Comparison of ENCODE assay signal across 8 mouse cellular contexts in the genomic region with DNA sequence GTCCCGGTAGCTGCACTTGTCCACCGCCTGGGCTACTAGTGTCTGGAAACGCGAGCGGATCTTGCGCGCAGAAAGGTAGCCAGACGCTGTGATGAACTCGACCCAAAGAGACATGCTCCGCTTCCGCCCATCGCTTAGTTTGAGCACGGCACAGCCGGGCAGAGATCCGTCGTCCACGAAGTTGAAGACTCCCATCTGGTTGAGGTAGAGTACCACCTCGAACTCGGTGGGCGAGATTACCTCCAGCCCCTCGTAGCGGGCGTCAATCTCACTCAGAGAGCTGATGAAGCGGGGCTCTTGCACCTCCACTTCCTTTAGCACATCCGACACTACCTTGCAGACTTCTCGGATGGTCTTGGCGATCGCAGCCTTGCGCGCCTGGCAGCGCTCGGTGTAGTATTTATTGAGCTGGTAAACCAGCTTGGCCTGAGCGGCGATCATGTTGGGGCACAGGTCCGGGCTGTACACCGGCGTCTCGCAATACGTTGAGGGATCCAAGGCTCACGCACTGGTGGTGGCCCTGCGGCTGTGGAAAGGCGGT. TPM values are rescaled to one million over a fixed set of nuclear protein-coding genes. Genes with fewer than 3 reads are reported as not detected.
DNase-seq lines count a peak whose midpoint lies in the region; ATAC-seq and TF ChIP-seq lines count a peak whose summit lies in the region.

No protein-coding gene starts in this region.

- no peak overlapping the region; the same call in 1 of the 2 replicates for H3K27ac ChIP-seq in lung, embryonic 14.5 days (ENCODE audit: low read depth)
- peak overlapping the region; percentile 31 for H3K27ac ChIP-seq in brown adipose tissue, adult 24 weeks (replicated peaks; ENCODE audit: low read depth, low read length)
- no peak overlapping the region for H3K27ac ChIP-seq in forebrain, embryonic 16.5 days (ENCODE audit: low read length)
- peak overlapping the region; percentile 99 for H3K27ac ChIP-seq in limb, embryonic 14.5 days (replicated peaks; ENCODE audit: low read depth, low read length)
- peak overlapping the region; percentile 99 for H3K27ac ChIP-seq in neural tube, embryonic 14.5 days (ENCODE audit: low read depth, low read length)

- peak; percentile 45; the same call in 1 of the 2 replicates for ATAC-seq in lung, embryonic 14.5 days (ENCODE audit: insufficient read depth)
- peak; percentile 34 for ATAC-seq in forebrain, embryonic 16.5 days
- no peak for ATAC-seq in limb, embryonic 14.5 days (ENCODE audit: low FRiP score, low read depth)
- peak; percentile 13; the same call in 1 of the 2 replicates for ATAC-seq in neural tube, embryonic 14.5 days (ENCODE audit: low read depth)

- no peak for TF ChIP-seq CTCF in lung, embryonic 14.5 days (IDR thresholded peaks at IDR 0.05; ENCODE audit: low read depth)

- H3K27me3 ChIP-seq in lung, embryonic 14.5 days (ENCODE audit: insufficient read depth, low read length), result peaks cover 66% of the 10 kb centered on the region
- peaks cover 45% of the 10 kb centered on the region for H3K27me3 ChIP-seq in forebrain, embryonic 16.5 days (replicated peaks; ENCODE audit: control insufficient read depth, insufficient read depth, low read length)
- no peaks in the 10 kb centered on the region for H3K27me3 ChIP-seq in limb, embryonic 14.5 days (ENCODE audit: control insufficient read depth, insufficient read depth, low read length)
- no peaks in the 10 kb centered on the region for H3K27me3 ChIP-seq in neural tube, embryonic 14.5 days (ENCODE audit: control insufficient read depth, insufficient read depth, low read length)

- no peaks in the 10 kb centered on the region for H3K36me3 ChIP-seq in lung, embryonic 14.5 days (ENCODE audit: insufficient read depth)
- H3K36me3 ChIP-seq in forebrain, embryonic 16.5 days (ENCODE audit: control insufficient read depth, insufficient read depth), result no peaks in the 10 kb centered on the region
- H3K36me3 ChIP-seq in limb, embryonic 14.5 days (ENCODE audit: control insufficient read depth, insufficient read depth, low read length), result peaks cover 2% of the 10 kb centered on the region; the same call in 1 of the 2 replicates
- H3K36me3 ChIP-seq in neural tube, embryonic 14.5 days (ENCODE audit: control insufficient read depth, insufficient read depth, low read length), result no peaks in the 10 kb centered on the region

- peak overlapping the region; percentile 34 for H3K4me3 ChIP-seq in lung, embryonic 14.5 days (ENCODE audit: low read depth, low read length)
- peak overlapping the region; percentile 61 for H3K4me3 ChIP-seq in brown adipose tissue, adult 24 weeks (ENCODE audit: insufficient read depth, low read depth, low read length)
- peak overlapping the region; percentile 27 for H3K4me3 ChIP-seq in forebrain, embryonic 16.5 days (replicated peaks; ENCODE audit: low read length)
- peak overlapping the region; percentile 71 for H3K4me3 ChIP-seq in limb, embryonic 14.5 days (replicated peaks; ENCODE audit: low read length)
- peak overlapping the region; percentile 65 for H3K4me3 ChIP-seq in neural tube, embryonic 14.5 days (ENCODE audit: low read depth, low read length)

- TF ChIP-seq POLR2A in limb, embryonic 14.5 days (IDR thresholded peaks at IDR 0.05; ENCODE audit: borderline replicate concordance, extremely low read depth, insufficient read depth, insufficient read length), result 0 out of 2 replicates have a peak, but pooled peaks have one; percentile 10

- WGBS in lung, embryonic 14.5 days, result 1% methylated on average over 42 of the region's 42 CpGs
- under 1% methylated on average over 42 of the region's 42 CpGs for WGBS in forebrain, embryonic 16.5 days
- WGBS in limb, embryonic 14.5 days, result under 1% methylated on average over 42 of the region's 42 CpGs
- WGBS in neural tube, embryonic 14.5 days, result under 1% methylated on average over 42 of the region's 42 CpGs

- H3K9ac ChIP-seq in lung, embryonic 14.5 days, result no peak overlapping the region
- H3K9ac ChIP-seq in forebrain, embryonic 16.5 days (replicated peaks; ENCODE audit: low read depth, low read length), result no peak overlapping the region
- H3K9ac ChIP-seq in limb, embryonic 14.5 days (ENCODE audit: low read depth, low read length, severe bottlenecking), result peak overlapping the region; percentile 98
- peak overlapping the region; percentile 78 for H3K9ac ChIP-seq in neural tube, embryonic 14.5 days (replicated peaks; ENCODE audit: low read depth, low read length)

- DNase-seq in lung, embryonic 14.5 days, result peak; percentile 42
- no peak for DNase-seq in lung, postnatal 10 days
- no peak for DNase-seq in limb, embryonic 14.5 days (ENCODE audit: low spot score)
- DNase-seq in urinary bladder, postnatal 25 days (ENCODE audit: low spot score), result no peak
- no peak for DNase-seq in frontal cortex, postnatal 10 days (ENCODE audit: low spot score in 2 of 2)

- H3K4me1 ChIP-seq in lung, embryonic 14.5 days (ENCODE audit: insufficient read depth), result 0 out of 2 replicates have a peak, but pooled peaks cover 5% of the 10 kb centered on the region
- no peaks in the 10 kb centered on the region; the same call in 1 of the 2 replicates for H3K4me1 ChIP-seq in brown adipose tissue, adult 24 weeks (ENCODE audit: control insufficient read depth, insufficient read depth, insufficient read length, low read length)
- H3K4me1 ChIP-seq in forebrain, embryonic 16.5 days (replicated peaks; ENCODE audit: control insufficient read depth, insufficient read depth, low read length), result peaks cover 20% of the 10 kb centered on the region
- peaks cover 17% of the 10 kb centered on the region for H3K4me1 ChIP-seq in limb, embryonic 14.5 days (ENCODE audit: control insufficient read depth, insufficient read depth, low read length)
- peaks cover 15% of the 10 kb centered on the region for H3K4me1 ChIP-seq in neural tube, embryonic 14.5 days (ENCODE audit: control insufficient read depth, insufficient read depth, low read length)

- H3K4me2 ChIP-seq in lung, embryonic 14.5 days, result peak overlapping the region; percentile 57
- H3K4me2 ChIP-seq in forebrain, embryonic 16.5 days (ENCODE audit: low read length), result peak overlapping the region; percentile 50
- peak overlapping the region; percentile 68 for H3K4me2 ChIP-seq in limb, embryonic 14.5 days (replicated peaks; ENCODE audit: low read depth, low read length, severe bottlenecking)
- H3K4me2 ChIP-seq in neural tube, embryonic 14.5 days (ENCODE audit: low read depth, low read length), result peak overlapping the region; percentile 59

- no peaks in the 10 kb centered on the region for H3K9me3 ChIP-seq in lung, embryonic 14.5 days (ENCODE audit: low read depth, low read length)
- H3K9me3 ChIP-seq in forebrain, embryonic 16.5 days (ENCODE audit: control insufficient read depth, low read length), result no peaks in the 10 kb centered on the region
- no peaks in the 10 kb centered on the region for H3K9me3 ChIP-seq in limb, embryonic 14.5 days (ENCODE audit: control insufficient read depth, low read length)
- no peaks in the 10 kb centered on the region for H3K9me3 ChIP-seq in neural tube, embryonic 14.5 days (ENCODE audit: control insufficient read depth, low read length)

RNA-seq across cellular contexts. Expression of a gene that starts 1.1 kb away (rescaled TPM):
- polyA plus RNA-seq in lung, embryonic 14.5 days (2014; fragmentation: Nextera tagmentation; extraction: Ambion mirVana), result 0.30 and 0.53 TPM in 2 replicates
- 2.4 and 4.5 TPM in 2 replicates for polyA plus RNA-seq in brown adipose tissue, adult 24 weeks (2012; ENCODE audit: insufficient read depth, insufficient read length, missing spikeins)
- polyA plus RNA-seq in forebrain, embryonic 16.5 days (2015; fragmentation: Nextera tagmentation; extraction: Ambion mirVana), result 2.0 and 3.0 TPM in 2 replicates
- polyA plus RNA-seq in limb, embryonic 14.5 days (2012; rRNA removed), result 38.6 and 48.4 TPM in 2 replicates
- polyA plus RNA-seq in limb, embryonic 14.5 days (2014; fragmentation: Nextera tagmentation; extraction: Ambion mirVana), result 31.8 and 43.7 TPM in 2 replicates
- polyA plus RNA-seq in neural tube, embryonic 14.5 days (2014; fragmentation: Nextera tagmentation; extraction: Ambion mirVana), result 246 and 271 TPM in 2 replicates

Comparison
In these comparisons a context has a peak if more than half of its experiments do, and no peak if none do; other contexts are left out.
1. H3K27ac ChIP-seq: peak in brown adipose tissue, adult 24 weeks (single experiment), limb, embryonic 14.5 days (single experiment) and neural tube, embryonic 14.5 days (single experiment); none in lung, embryonic 14.5 days (single experiment) and forebrain, embryonic 16.5 days (single experiment).
2. H3K9ac ChIP-seq: peak in limb, embryonic 14.5 days (single experiment) and neural tube, embryonic 14.5 days (single experiment); none in lung, embryonic 14.5 days (single experiment) and forebrain, embryonic 16.5 days (single experiment).
3. Peak in every context shown above with its lines, with median percentiles within 50 percentile points of each other: H3K4me2 ChIP-seq and H3K4me3 ChIP-seq.